Mouse (Mus musculus): ENCODE results near the gene Zfyve28.

DNA sequence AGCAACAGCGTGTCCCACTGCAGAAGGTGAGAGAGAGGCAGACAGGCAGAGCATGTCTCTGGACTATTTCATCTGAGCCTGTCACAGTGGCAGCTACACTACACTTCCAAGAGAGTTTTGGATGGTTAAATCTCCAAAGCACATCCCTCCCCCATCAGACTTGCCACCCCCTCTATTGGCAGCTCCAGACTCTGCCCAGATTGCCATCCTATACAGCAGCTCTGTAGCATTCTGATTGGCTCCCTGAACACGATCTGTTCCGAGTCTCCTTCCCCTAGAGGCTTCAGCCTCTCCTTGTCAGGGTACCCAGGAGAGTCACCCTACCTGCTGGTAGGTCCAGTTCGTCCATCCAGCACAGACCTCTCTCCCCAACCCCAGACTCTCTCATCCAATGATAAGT is 9.8 kb upstream of the Zfyve28 start:
- TF ChIP-seq CTCF (IDR thresholded peaks at IDR 0.05; ENCODE audit: low read depth) (no peak), EP300 (IDR thresholded peaks at IDR 0.05; ENCODE audit: low read depth) (no peak)
